Mouse (Mus musculus): ENCODE data around the gene Bcl6.

Bcl6 gene

DNA sequence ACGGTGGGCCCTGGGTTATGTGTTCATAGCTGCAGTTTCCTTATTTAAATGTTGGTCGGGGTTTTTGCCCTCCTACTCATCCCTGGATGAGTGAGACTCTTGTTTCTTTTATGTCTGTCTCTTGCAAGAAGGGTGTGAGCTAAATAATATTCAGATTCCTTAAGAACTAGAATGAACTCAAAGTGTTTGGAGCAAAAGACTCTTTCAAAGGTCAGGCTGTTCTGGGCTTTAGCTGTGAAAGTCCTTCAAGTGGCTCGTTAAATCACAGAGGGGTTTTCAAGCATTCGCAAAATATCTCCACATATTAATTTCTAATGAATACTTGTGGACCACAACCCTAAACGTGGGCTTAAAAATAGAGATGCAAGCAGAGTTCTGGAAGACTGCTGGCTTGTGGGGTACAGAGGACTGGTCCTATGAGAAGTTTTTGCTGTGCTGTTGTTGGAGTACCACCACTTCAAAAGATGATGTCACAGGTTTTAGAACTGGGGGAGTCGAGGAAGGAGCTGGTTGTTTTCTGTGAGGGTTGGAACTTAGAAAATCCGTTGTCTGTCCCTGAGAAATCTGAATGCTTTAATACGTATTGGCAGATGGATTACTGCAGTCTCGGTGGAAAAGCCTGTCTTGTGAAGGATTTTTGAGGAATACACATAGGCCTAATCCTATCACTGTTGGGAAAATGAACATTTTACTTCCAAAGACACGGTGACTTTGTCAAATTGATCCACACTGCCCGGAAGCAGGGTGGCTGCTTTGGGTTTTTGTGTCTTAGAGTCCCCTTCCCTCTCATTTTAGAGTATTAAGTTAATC lies 1.7 kb upstream of the Bcl6 start:
- peak; percentile 13 for DNase-seq

DNA sequence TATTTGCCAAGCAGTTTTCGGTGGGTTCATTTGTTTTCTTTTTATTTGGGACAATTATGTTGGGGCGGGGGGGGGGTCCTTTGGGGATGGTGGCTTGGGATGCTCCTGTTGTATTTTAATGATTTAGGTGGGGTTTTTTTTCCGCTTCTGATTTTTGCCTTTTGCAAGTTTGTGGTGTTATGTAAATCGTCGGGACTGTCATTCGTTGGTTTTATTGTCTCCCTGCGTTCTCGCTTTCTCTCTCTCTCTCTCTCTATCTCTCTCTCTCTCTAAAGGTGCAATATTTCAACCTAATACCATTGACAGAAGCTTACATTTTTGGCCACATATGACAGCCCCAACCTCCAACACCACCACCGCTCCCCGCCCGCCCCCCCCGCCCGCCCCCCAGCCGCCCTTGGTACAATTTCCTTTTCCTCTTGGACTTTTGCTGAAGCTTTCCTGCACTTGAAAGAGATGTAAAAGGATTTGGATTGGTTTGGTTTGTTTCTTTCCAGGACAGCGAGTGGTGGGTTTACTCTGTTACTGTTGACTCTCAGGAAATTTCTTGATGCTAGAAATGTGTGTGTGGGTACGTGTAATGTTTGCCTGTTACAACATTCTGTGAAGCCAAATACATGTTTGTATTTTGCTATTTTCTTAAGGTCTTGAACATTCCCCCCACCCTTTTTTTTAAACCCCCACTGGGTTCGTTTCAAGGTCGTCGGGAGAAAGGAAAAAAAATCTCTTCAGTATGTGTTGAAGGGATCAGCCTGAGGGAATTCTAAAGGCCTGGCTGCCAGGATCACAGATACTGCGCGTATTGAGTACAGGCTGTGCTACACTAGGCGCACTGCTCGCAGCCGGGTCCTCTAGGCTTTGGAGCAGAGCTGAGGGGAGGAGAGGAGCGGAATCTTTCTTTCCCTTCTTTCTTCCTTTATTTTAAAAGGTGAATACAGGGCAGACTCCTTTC lies 833 bp upstream of the Bcl6 start:
- peak; percentile 58 for DNase-seq

DNA sequence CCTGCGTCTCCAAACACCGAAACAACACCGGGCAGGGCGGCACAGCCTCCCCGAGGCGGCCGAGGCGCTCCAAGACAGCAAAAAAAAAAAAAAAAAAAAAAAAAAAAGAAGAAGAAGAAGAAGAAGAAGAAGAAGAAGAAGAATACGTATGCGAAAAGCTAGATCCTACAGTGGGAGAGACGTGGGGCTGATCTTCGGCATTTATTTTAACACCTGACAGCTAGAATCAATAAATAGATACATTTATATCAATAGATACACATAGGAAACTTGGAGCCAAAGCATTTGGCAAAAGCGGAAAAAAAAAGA lies 541 bp downstream of the Bcl6 start:
- no peak for DNase-seq

DNA sequence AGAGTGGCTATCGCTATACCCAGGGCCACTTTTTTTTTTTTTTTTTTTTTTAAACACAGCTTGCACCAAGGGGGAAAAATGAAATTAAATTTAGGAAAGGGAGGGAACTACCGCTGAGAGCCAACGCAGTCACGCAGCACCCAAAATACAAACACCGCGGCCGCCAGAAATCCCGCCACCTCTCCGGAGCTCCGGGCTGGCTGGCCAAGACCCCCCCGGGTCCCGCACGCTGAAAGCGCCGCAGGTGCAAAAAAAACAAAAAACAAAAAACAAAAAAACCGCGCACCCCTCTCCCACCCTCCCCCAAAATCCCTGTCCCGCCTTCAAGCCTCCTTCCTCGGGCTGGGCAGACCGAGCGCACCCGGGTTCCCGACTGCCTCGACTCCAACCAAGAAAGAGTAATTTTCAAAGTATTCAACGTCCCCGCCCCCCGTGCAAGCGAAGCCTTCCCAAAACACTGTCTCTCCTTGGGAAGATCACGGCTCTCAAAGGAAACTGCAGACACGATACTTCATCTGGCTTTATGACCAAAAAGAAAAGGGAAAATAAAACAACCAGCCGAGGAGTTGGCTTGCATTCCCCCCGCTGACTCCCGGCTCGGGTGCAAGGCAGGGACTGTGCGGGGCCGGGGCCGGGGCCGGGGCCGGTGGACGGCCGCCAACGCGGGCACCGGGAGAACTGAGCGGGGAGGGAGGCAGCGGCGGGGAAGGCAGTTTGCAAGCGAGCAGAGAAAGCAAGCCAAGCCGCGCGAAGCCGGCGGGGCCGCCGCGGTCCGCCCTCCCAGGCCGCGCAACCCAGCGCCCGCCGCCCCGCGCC lies 1.1 kb downstream of the Bcl6 start:
- peak; percentile 77 for DNase-seq

DNA sequence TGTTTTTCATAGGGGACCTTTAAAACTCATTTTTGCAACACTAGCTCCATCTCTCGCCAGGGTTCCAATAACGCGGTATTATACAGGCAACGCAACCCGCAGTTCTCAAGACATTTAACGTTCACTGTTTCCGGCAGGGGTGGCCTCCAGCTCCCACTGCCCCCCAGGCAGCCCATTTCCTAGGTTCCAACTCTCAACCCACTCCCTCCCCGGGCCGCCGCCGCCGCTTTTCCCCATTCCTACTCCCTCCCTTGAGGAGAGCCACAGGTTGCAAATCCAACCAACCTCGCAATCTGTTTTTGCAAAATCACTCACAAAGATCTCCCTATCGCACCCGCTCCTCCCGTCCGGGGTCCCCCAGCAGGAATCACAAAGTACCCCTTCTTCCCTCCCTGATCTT lies 1.8 kb downstream of the Bcl6 start:
- peak; percentile 71 for DNase-seq

DNA sequence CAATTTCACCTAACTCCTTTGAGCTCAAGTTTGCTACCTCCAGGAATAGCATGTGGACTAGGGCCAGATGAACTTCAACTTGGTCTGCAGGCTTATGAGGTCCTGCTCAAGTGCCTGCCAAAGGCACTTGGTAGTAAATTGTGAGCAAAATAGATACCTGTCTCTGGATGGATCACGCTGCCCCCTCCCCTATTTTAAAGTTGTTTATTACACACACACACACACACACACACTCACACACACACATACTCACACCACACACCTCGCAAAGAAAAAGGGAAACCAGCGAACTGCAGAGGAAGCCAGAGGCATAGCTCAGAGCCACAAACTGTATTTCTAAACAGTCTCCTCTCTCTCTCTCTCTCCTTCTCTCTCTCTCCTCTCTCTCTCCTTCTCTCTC lies 2.5 kb downstream of the Bcl6 start:
- peak; percentile 48 for DNase-seq

DNA sequence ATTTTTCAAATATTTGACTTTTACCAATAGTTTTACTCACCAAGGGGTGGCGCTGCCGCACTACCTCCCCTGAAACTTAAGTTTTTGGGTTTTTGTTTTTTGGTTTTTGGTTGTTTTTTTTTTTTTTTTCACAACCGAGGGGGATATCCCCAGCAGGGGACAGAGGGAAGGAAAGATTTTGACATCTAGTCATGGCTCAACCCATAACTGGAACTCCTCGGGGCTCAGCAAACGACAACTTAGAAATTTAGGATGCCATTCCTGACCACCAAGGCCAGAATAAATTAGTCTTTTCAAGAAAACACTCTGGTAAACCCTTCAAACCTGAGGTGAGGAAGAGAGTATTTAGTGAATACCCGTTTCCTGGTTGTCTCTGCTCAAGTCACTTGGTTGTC lies 3.2 kb downstream of the Bcl6 start:
- peak; percentile 88 for DNase-seq

DNA sequence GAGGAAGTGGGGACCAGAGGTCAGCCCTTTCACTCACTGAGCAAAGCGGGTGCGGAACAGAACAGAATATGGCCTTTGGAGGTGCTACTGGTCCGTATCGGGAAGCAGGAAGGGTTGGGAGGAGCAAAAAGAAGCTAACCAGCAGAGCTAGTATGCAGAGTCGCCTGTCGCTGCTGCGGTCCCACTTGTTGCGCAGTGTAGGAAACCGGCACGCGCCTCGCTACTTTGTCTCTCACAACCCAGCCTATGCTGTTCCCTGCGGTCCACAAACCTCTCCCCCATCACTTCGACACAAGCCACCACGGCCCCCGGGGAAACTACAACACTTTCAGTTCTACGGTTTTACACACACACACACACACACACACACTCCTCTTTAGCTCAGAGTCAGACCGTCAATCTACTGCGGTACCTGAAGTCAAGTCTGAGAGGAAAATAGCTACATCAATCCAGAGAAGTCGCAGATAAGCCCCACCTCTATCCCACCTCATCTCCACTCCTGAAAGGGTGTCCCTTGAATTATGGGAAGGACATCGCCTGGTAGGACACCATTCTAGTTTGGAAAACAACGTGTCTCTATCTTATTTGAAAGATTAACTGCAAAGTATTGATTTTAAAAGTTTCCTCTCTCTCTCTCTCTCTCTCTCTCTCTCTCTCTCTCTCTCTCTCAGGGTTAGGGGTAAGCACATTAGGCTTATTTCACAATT lies 3.7 kb downstream of the Bcl6 start:
- peak; percentile 77 for DNase-seq

DNA sequence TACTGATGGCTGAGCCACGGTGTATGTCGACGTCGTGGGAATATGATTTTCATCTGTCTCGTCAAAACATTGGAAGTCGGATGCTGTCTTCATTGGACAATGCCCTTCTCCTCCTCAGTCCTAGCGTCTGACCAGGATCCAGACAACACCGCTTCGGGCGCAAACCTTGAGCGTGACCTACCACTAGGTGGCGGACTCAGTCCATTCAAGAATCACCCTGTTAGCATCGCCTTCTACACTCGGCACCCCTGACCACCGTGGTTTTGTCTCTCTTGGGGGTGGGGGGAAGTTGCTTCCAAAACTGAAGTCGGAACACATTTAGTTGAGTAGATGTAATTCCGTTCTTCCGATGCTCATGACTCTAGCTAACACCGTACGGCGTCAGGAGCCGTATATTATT lies 4.5 kb downstream of the Bcl6 start:
- DNase-seq: peak; percentile 93

DNA sequence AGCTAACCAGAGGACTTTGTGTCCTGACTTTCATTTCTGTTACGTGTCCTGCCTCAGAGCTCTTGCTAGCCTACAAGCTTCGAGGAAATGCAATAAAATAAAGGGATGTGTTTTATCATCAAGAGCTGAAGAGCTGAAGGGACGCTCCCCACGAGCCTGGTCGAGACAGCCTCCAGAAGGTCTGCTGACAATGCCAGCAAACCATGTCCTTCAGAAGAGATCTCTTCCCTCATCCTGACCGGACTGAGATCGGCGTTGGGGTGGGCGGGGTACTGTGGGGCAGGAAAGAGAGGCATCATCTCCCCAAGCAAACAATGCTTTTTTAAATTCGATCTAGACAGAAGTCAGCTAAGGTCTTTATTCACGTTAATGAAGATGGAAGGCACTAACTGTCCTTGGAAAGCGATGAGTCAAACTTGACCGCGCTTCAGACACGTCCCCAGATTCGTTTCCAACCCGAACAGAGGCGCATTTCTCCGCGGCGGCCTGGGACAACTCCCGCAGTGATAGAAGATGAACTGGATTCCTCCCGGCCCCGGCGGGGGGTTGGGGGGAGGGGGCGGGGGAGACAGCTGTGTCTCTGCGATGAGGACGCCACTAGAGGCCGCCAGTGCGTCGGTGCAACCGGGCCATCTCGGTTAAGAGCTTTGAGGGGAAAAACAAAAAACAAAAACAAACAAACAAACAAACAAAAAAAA lies 5.6 kb downstream of the Bcl6 start:
- peak; percentile 94 for DNase-seq

DNA sequence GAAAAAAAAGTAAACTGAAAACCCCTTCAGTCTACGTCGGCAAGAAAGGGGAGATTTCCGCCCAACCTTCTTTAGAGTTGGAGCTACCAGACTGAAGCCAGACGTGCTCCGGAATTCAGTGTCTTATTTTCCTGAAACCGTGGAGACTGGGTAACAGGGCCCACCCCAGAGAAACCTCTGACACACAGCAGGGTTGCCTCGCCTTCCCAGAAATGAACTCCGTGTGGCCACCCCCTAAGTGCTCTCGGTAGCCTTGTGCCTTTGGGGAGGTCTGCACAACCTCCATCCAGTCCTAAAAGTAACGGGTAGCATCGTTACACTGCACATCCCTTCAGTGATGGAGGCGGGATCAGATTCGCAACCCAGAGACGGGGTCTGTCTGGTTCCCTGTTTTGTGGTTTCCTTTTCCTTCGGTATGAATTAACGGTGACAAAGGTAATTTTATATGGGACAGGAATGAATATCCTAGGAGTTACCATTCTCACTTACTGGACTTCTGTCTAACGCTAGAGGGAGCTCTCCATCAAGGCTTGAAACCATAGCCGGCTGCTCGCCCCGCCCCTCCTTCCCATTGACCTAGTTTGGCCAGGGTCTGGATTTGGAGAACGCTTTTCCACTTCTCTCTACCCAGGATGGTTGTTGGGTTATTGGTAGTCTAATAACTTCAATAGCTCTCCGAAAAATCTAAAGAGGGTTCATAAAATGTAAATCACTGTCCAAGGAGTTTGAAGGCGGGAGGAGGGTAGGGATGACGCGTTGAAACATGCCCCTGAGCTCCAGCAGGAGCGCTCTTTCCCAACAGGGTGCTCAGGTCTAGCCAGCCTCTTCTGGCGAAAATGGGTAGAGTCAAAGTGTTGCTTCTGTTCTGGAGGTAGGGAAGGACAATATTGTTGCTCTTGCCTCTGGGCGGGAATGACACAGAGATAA lies 6.5 kb downstream of the Bcl6 start:
- DNase-seq: peak; percentile 78

DNA sequence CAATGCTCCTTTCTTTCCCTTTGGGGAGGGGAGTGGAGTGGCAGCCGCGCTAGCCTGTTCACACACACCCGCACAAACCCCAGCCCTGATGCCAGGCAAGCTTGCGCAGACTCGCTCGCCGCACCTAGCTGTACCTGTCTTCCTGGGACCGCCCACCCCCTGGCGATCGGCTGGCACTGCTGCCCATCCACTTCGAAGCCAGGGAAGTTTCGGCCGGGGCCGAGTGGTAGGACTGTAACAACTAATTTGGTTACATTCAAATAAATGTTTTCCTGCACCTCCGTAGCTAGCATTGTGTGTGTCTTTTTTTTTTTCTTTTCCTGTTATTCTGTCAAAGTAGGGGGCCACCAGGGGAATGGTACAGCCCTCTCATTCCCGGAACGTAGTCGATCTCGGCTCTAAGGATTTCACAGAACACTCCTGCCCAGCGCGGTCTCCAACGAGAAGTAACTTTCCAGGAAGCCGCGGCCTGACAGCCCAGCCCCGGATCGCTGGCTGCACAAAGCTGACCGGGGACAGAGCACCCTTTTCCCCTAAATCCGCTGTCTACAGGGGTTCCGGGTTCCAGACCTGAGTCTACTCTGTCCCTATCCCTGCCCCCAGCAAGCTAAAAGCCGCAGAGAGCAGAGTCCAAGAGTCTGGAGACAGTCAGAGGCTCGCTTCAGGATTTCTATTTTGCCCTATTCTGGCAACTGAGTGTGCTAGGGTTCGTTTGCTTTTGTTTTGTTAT lies 7.5 kb downstream of the Bcl6 start:
- DNase-seq: peak; percentile 56

DNA sequence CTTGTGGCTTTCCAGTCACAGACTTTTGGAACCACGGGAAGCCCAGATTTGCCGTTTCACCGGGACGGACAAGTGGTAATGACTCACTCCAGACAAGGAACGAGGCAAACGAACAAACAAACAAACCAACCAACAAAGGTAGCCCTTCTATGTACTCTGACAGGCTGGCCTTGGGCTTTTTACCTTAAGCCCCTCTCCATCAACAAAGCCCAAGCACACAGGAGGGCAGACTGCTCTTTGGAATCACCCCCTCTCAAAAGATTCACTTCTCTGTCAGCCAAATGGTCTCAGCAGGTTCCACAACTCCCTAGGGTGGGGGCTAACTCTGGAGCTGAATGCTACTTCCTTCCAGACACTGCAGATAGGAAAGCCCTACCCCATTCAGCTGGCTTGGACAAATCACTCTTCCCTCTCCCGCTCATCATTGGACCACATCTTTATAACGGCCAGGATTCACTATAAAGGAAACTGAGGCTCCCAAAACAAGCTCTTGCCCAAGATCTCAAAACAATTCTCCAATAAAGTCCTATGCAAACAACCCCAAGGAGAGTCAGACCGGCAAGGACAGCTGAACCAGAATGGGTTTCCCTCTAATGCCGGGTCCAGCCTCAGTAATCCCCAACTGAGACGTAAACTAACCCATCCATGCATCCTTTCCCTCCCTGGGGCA lies 8.3 kb downstream of the Bcl6 start:
- DNase-seq: no peak

DNA sequence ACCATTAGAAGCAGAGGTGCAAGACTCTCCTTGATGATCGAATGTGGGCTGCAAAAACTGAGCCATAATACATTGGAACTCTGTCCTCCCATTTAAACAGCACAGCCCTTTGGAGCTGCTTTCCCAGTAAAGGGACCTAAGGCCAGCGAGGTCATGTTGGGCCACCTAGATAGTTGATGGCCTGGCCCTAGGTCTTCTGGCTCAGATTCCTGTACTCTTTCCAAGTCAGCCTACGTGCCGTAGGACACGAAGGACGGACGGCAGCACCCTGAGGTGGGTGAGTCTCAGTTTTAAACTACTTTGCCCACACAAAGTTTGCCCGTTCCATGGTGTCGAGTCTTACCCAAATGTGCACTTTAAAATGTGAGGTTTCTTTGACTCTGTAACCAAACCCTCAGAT lies 9.2 kb downstream of the Bcl6 start:
- no peak for DNase-seq

DNA sequence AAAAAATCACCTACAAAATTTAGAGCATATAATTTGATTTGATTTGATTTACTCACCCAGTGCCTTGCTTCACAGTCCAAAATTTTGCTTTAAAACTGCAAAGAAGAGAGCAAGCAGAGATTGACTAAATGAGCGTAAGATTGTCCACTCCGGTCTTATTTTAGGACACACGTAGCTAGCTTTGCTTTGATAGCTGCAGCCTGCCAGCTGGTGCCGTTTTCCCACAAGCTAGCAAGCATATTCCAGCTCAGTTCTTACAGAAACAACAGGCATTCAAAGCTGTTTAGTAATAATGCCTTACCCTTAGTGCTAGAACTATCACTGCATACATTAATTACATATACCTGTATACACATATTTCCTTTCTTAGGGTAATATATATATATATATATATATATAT lies 10.2 kb downstream of the Bcl6 start:
- no peak for DNase-seq

DNA sequence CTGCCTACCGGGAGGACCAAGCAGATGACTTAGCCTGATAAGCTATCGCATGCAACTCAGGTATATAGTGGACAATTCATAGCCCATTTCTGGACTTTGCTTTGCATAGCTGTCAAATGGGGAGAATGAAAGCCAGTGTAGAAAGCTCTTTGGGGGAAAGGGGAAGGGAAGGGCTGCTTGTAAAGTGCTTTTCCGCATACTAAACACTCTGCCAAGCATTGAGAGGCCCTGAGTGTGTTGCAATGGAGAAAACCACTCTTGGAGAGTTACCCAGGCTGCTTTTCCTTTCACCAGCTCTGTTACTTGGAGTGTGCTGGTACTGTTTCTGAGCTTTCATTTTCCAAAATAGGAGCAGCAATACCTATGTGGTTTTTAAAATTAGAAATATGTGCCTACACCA lies 10.9 kb downstream of the Bcl6 start:
- DNase-seq: no peak

DNA sequence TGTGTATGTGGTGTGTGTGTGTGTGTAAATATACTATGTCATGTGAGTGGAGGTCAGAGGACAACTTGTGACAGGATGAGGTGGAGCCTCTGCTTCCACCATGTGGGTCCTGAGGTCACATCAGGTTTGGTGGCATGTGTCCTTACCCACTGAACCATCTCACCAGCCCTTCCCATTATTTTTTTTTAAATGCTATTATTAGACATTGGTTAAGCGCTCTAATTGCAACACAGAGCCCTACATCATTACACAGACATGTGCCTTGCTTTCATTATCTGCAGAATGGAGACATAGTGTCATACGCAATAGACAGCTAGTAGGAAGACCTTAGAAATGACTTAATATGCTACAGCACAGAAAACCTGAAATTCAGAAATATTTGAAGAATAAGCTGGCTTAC lies 12.5 kb downstream of the Bcl6 start:
- DNase-seq: no peak

DNA sequence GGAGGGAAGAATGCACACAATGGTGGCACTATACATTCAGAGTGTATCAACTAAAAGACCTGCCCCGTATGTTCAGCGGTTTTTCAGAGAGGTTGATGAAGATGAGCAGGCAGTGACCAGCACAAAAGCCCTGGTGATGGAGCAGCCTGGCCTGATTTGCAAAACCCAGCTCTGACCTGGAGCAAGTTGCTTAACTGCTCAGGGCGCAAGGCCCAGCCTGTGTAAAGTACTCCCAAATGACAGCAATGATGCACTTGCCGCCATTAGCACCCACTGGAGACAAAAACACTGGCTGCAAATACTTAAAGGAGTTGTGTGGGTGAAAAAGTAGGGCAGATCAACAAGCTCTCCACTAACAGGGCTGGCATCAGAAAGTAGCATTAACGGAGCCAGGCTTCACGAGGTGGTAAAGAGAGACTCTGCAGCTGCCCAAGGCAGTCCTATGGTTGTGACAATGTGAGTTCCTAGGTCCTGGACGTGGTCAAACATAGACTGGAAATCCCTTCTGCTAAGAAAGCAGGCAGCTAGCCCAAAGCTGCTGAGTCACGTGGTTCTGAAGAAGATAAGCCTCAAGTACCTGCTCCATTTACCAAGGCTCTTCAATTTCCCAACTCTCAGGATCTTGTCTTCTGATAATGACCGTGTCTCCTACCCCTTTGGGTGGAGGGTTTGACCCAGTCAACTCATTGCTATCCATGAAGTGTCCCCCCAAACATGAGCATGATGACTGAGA lies 14.9 kb downstream of the Bcl6 start:
- DNase-seq: no peak

DNA sequence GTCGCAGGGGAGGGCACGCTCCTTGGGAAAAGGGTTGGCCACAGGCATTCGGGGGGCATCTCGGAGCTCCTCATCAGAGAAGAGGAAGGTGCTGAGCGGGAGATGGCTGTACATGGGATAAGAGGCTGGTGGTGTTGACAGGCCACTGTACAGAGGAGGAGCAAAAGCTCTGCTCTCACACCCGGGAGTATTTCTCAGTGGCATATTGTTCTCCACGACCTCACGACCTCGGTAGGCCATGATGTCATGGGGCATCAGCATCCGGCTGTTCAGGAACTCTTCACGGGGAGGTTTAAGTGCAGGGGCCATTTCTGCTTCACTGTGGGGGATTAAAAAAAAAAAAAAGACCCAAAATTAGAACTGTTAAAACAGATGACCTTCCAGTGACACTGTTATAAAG lies 15.8 kb downstream of the Bcl6 start:
- DNase-seq: no peak
